Mouse (Mus musculus): ENCODE results near the gene Nav2.

Gene Nav2

GRCm38 (mm10) chr7:48908521-48909341 is at the start of gene Nav2:
Gene Nav2, plus strand, starts transcription at chr7:48908716.
- in situ Hi-C loops (cut with MboI, MseI): no loop called here

GRCm38 (mm10) chr7:48859362-48859761 is 49.2 kb upstream of the Nav2 start:
- in situ Hi-C loops (cut with MboI, MseI): loop anchor here in 1 of 2 experiments (10.0 kb wide), 1 partner anchor 565 kb away; no protein-coding TSS in a partner anchor

GRCm38 (mm10) chr7:48860948-48861347 is 47.6 kb upstream of the Nav2 start:
- in situ Hi-C loops (cut with MboI, MseI): no loop called here

GRCm38 (mm10) chr7:48861796-48862195 is 46.7 kb upstream of the Nav2 start:
- in situ Hi-C loops (cut with MboI, MseI): no loop called here

GRCm38 (mm10) chr7:48864199-48864598 is 44.3 kb upstream of the Nav2 start:
- in situ Hi-C loops (cut with MboI, MseI): no loop called here

- in situ Hi-C loops (cut with MboI, MseI): loop anchor here in 1 of 2 experiments (5.0 kb wide), 1 partner anchor 63 kb away; no protein-coding TSS in a partner anchor
Measured at GRCm38 (mm10) chr7:48864671-48865458, 43.7 kb upstream of the Nav2 start.

- in situ Hi-C loops (cut with MboI, MseI): loop anchor here in 1 of 2 experiments (5.0 kb wide), 1 partner anchor 65 kb away; no protein-coding TSS in a partner anchor
Measured at GRCm38 (mm10) chr7:48867576-48867975, 40.9 kb upstream of the Nav2 start.

GRCm38 (mm10) chr7:48870144-48870543 is 38.4 kb upstream of the Nav2 start:
- in situ Hi-C loops (cut with MboI, MseI): loop anchor here (5.0 to 10.0 kb wide), 2 partner anchors 73 to 1965 kb away; no protein-coding TSS in a partner anchor

- in situ Hi-C loops (cut with MboI, MseI): loop anchor here (5.0 to 10.0 kb wide), 2 partner anchors 73 to 1966 kb away; no protein-coding TSS in a partner anchor
Measured at GRCm38 (mm10) chr7:48870579-48871180, 37.8 kb upstream of the Nav2 start.

GRCm38 (mm10) chr7:48871292-48871691 is 37.2 kb upstream of the Nav2 start:
- in situ Hi-C loops (cut with MboI, MseI): loop anchor here (5.0 to 10.0 kb wide), 2 partner anchors 74 to 1966 kb away; no protein-coding TSS in a partner anchor

GRCm38 (mm10) chr7:48875096-48875495 is 33.4 kb upstream of the Nav2 start:
- in situ Hi-C loops (cut with MboI, MseI): loop anchor here in 1 of 2 experiments (5.0 to 25.0 kb wide), 3 partner anchors 128 to 1970 kb away; no protein-coding TSS in a partner anchor

- in situ Hi-C loops (cut with MboI, MseI): loop anchor here in 1 of 2 experiments (5.0 to 25.0 kb wide), 3 partner anchors 129 to 1972 kb away; no protein-coding TSS in a partner anchor
Measured at GRCm38 (mm10) chr7:48876526-48876925, 32.0 kb upstream of the Nav2 start.

- in situ Hi-C loops (cut with MboI, MseI): loop anchor here in 1 of 2 experiments (5.0 to 25.0 kb wide), 3 partner anchors 131 to 1973 kb away; no protein-coding TSS in a partner anchor
Measured at GRCm38 (mm10) chr7:48877786-48878390, 30.6 kb upstream of the Nav2 start.

GRCm38 (mm10) chr7:48879574-48879973 is 28.9 kb upstream of the Nav2 start:
- in situ Hi-C loops (cut with MboI, MseI): loop anchor here in 1 of 2 experiments (5.0 to 25.0 kb wide), 3 partner anchors 132 to 1975 kb away; no protein-coding TSS in a partner anchor

GRCm38 (mm10) chr7:48880591-48881481 is 27.7 kb upstream of the Nav2 start:
- in situ Hi-C loops (cut with MboI, MseI): loop anchor here in 1 of 2 experiments (25.0 kb wide), 1 partner anchor 744 kb away; no protein-coding TSS in a partner anchor

GRCm38 (mm10) chr7:48881486-48881885 is 27.0 kb upstream of the Nav2 start, which contains the start of gene E2f8:
Gene E2f8, minus strand, starts transcription at chr7:48881596.
- in situ Hi-C loops (cut with MboI, MseI): loop anchor here in 1 of 2 experiments (25.0 kb wide), 1 partner anchor 744 kb away; no protein-coding TSS in a partner anchor

GRCm38 (mm10) chr7:48881971-48882609 is 26.4 kb upstream of the Nav2 start:
- in situ Hi-C loops (cut with MboI, MseI): loop anchor here in 1 of 2 experiments (25.0 kb wide), 1 partner anchor 745 kb away; no protein-coding TSS in a partner anchor

GRCm38 (mm10) chr7:48883525-48884265 is 24.8 kb upstream of the Nav2 start:
- in situ Hi-C loops (cut with MboI, MseI): loop anchor here in 1 of 2 experiments (25.0 kb wide), 1 partner anchor 746 kb away; no protein-coding TSS in a partner anchor

Measured in T-helper 17 cell (primary cell).